Mouse (Mus musculus) c-Kit-positive CD71-positive TER-119-positive erythroid progenitor cells, embryonic 14.5 days (primary cell): ENCODE data around the gene Lpin2.
A peak's percentile ranks its signal among the peaks of the same experiment; 100 is the strongest.

Experiments used
- DNase-seq: peaks from one replicate; pipeline ENCODE4 v3.0.0-alpha.2; 2013; ENCODE audit warnings: low spot score

Gene Lpin2

GRCm38 (mm10) chr17:71182211-71182721 is at the start of gene Lpin2:
TSS of gene Lpin2 (plus strand) at chr17:71182560.
- DNase-seq, result no peak

- no peak for DNase-seq
These were observed 49.4 kb upstream of the Lpin2 start for GRCm38 (mm10) chr17:71132856-71133439.

GRCm38 (mm10) chr17:71134441-71134955 is 47.9 kb upstream of the Lpin2 start:
- no peak for DNase-seq

DNA sequence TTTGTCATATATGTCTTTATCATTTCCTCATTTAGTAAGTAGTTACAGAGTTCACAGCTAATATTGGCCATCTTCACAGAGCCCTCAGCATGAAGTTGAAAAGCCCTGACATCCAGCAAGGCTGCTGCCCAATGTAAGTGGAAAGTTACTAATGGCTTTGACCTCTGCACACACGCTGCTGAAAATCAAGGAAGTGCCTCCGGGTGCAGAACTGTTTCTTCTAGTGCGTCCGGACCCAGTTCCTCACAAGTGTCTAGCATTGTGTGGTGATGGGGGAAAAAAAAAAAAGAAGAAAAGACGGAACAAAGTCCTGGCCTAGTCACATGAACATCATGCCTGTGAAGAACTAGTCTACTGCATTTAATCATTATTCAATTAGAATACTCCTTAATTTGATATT is 47.3 kb upstream of the Lpin2 start:
- no peak for DNase-seq

GRCm38 (mm10) chr17:71135866-71136265 is 46.5 kb upstream of the Lpin2 start:
- no peak for DNase-seq

DNA sequence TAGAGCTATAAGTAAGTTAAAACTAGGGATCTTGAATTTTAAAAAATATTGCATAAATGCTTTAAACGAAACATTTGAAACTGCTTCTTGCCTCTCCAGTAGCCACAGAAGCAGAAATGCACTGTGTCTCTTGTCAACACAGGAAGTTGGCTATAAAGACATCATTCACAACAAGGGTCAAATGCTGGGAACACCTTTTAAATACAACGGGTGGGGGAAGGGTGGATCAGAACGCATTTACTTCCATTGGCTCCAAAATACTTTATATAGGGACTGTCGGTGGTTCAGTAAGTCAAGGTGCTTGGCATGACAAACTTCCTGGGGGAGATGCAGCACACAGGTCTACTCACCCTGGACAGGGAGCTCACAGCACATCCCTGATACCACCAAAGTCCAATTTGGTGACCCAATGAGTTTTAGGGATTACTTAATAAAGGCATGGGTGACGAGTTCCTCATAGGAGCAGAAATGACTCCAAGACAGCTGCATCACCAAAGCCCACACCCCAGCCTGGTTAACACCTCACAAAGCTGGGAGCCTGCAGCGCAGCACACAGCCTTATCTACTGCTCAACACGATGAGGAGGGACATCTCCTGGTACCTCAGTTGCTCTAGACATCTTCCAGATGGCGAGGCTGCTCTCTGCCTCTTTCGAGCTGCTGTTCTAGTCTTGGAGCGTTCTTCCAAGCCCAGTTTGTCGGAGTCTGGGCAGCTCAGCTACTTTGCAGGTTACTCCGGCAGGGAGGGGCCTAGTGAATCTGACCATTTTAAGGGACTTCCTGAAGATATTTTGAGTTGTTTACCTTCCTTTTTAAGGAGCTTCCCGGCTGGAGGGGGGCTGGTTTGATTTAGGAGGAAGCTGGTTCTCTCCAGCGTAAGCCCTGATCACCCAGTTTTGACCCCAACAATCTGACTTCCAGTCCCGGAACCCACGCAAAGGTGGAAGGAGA is 45.7 kb upstream of the Lpin2 start:
- DNase-seq, result no peak

GRCm38 (mm10) chr17:71137334-71137721 is 45.0 kb upstream of the Lpin2 start:
- no peak for DNase-seq

GRCm38 (mm10) chr17:71142068-71142467 is 40.3 kb upstream of the Lpin2 start:
- no peak for DNase-seq

GRCm38 (mm10) chr17:71143155-71143554 is 39.2 kb upstream of the Lpin2 start:
- no peak for DNase-seq

DNA sequence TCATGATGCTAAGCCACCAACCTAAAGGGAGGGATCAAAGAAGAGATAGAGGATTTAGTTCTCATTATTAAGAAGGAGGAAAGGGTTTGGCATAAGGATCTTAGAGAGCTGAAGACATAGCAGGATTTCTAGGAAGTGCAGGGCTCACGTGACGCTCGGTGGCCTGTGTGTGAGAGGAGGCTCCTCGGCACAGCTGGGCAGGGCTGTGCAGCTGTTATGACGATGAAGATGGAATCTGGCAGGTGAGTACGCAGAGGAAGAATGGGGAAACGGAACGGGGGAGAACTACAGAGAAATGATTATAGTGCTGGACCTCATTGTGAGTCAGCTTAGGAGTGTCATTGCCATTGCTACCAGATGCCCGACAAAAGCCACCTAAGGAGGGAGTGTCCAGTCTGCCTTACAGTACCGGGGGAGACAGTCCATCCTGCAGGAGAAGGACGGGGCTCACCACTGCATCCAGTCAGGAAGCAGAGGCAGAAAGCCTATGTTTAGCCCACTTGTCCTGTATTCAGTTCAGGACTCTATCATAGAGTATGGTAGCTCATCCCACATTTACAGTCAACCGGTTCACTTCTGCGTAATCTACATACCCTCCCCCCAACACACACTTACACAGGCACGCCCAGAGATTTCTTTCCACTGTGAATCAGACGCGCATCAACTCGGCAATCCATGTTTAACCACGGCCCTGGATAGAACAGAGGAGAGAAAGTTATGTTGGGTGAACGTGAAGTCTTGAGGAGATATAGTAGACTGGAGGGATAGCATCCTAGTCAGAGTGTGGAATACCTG is 37.8 kb upstream of the Lpin2 start:
- DNase-seq, result no peak

DNA sequence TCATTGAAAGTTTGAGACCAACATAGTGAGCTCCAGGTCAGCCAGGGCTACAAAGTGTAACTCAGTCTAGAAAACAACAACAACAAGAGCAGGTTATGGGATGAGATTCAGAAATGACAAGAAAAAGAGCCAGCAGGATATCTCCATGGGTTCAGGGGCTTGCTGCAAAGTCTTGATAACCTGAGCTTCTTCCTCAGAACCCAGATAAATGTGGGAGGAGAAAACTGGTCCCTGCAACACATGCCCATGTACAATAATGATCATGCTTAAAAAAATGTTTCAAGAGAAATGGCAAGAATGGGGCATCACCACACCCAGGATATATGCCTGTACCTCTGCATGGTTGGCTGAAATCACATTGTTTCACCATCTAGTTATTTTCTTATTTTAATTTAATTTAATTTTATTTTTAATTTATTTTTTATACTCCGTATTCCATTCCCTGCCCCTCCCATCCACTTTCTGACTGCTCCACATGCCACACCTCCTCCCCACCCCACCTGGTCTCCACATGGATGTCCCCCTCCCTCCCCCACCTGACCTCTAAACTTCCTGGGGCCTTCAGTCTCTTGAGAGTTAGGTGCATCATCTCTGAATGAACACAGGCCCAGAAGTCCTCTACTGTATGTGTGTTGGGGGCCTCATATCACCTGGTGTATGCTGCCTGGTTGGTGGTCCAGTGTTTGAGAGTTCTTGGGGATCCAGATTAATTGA is 37.0 kb upstream of the Lpin2 start:
- DNase-seq, result peak; percentile 72

DNA sequence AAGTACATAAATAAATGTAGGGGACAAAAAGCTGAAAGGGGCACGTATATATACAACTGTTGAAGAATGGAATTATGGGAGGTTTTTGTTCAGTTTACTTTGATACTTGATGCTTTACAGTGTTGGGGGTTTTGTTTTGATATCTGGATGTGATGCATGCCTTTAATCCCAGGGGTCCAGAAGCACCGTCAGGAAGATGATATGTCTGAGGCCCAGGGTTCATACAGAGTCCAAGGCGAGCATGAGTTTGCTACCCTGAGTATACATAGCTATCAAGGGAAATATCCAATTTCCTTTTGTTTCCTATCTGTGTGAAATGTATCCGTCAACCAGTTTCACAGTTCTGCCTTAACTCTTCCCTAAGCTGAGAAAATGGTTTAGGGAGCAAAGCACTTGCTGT is 29.0 kb upstream of the Lpin2 start:
- no peak for DNase-seq

DNA sequence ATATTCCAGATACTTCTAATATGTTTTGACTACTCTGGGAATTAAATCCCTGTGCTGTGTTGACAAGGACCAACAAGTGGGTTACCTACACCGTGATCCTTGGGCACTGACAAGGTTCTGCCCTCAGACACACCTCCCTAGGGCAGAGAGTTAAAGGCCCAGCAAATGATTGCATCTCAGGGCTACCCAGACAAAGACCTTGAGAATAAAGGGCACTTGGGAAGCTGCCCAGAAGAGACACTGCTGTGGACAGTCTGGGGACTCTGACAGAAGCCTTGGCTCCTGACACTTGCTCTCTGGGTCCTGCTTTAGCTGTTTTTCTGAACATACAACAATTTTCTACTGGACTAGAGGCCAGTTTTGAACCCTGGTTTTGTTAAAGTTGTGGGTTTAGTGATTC is 27.1 kb upstream of the Lpin2 start:
- DNase-seq, result no peak

DNA sequence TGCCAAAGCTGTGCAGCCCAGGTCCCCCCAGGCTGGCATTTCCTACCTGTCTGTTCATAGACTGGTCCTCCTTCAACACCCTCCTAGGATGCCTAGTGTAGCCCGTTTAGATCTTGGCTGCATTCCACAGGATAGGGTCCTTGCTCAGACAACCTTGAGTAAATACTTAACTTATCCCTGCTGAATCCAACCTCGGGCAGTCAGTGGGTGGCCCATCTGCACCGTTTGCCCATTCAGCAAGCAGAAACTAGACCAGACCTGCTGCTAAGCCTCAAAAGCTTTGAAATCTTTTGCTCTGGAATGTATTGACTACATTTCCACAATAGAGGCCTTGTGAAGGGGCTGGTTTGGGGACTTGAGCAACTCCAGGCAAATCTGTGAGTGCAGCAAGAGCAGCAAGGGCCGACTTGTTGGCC is 23.2 kb upstream of the Lpin2 start:
- no peak for DNase-seq

- no peak for DNase-seq
These were observed 22.6 kb upstream of the Lpin2 start for GRCm38 (mm10) chr17:71159720-71160119.

- no peak for DNase-seq
These were observed 21.9 kb upstream of the Lpin2 start for GRCm38 (mm10) chr17:71160244-71160995.

DNA sequence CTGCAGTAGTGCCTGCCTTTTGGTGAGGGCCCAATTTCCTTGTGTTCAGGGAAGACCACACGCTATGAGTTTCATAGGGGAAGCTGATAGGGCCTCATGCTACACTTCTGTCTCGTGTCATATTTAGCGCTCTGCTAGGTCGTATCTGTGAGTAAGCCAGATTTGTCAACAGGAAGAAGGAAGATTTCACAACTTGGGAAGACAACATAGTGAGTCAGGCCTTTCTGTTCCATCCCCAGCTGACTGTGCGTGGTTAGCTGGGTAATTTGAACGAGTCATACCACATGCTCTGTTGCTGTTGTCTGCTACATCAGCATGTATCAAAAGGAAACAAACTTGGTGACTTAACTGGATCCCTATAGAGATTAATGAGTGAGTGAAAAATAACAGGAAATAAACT is 17.4 kb upstream of the Lpin2 start:
- DNase-seq, result no peak

GRCm38 (mm10) chr17:71168205-71168815 is 14.1 kb upstream of the Lpin2 start:
- DNase-seq, result no peak

- DNase-seq, result no peak
These were observed 13.5 kb upstream of the Lpin2 start for GRCm38 (mm10) chr17:71168846-71169245.

DNA sequence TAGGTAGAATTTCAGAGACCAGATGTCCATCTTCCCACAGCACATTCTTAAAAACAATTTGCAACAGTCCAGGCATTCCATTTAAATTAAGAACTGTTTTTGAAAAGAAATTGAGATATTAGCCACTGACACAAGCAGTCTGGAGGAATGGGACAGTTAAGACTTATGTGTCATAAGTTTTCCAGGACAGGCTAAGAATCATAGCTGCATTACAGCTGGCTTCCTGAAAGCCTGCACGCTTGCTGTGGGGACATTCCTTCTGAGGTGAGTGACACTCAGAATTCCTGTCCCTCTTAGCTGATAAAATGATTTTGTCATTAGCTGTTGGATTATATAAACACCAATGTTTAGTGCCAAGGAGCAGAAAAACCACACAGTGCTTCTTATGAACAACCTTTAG is 12.7 kb upstream of the Lpin2 start:
- DNase-seq, result no peak
